Mouse (Mus musculus): ENCODE measurements around the gene Sdhd.

GRCm38 (mm10) chr9:50612115-50612514 lies 8.5 kb upstream of the Sdhd start:
- TF ChIP-seq MAX (IDR thresholded peaks at IDR 0.05; ENCODE audit: low read length) (no peak), CTCF (IDR thresholded peaks at IDR 0.05 in 2 of 3, conservative IDR thresholded peaks at IDR 0.05 in 1 of 3; ENCODE audit: control insufficient read depth in 1 of 3, insufficient read depth in 1 of 3, low read depth in 2 of 3, low read length in 3 of 3, poor library complexity in 1 of 3, severe bottlenecking in 1 of 3) (no peak)

All from MEL (cell line).